Mouse (Mus musculus): Measurements from ENCODE around the gene Wdfy1.

DNA sequence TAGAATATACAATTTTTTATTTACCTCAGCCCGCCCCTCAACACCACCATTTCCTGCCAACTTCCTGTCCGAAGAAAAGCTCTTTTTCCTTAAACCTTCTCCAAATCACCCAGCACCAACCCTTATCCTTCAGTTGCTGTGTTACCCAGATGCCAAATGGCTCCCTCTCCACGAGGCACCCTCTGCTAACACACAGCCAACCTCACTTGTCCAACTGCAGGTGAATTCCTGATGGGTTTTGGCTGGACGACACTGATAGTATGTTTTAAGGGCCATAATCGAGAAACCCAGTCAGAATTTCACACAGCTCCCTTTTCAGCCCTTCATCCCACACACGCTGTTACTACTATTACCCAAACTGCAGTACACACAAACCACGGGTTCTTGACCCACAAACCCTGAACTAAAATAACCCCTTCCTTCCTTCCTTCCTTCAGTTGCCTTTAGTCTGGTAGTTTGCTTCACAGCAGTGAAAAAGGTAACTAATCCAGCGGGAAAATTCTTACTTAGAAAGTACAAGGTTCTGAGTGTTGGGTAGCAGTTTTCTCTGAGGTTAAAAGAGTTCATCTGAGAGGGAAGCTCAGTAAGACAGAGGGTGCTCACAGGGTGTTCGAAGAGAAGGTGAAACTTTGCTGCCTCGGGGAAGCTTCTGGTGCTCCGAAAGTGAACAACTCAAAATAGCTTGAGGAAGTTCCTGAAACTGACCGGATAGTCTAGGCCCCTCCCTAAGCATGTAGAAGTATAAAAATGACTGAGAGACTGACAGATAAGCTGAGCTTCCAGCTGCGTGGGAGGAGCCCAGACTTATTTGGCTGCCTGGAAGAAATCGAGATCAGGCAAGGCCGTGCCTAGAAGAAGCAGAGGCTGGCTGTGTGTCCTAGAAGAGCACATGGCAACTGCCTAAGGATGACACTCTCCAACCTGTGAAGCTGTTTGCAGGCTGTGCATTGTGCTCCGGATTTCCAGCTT lies 13.4 kb downstream of the Wdfy1 start:
- no peak for TF ChIP-seq CTCF (IDR thresholded peaks at IDR 0.05; ENCODE audit: low read depth, low read length)
- no peak for TF ChIP-seq GATA1 (IDR thresholded peaks at IDR 0.05; ENCODE audit: borderline replicate concordance, low read length)
- no peak for TF ChIP-seq POLR2AphosphoS5 (IDR thresholded peaks at IDR 0.05; ENCODE audit: insufficient replicate concordance, low read depth, low read length)
- TF ChIP-seq TAL1 (conservative IDR thresholded peaks at IDR 0.05; ENCODE audit: low read depth, low read length) = no peak
